Mouse (Mus musculus) stomach, postnatal 0 days (tissue): ENCODE data around the gene Vps41.

Experiments
- CTCF ChIP-seq: IDR thresholded peaks from 2 replicates; pipeline ENCODE4 v1.5.1; 2016; ENCODE audit warnings: antibody characterized with exemption, low read depth, mild to moderate bottlenecking, moderate library complexity
- EP300 ChIP-seq: optimal IDR thresholded peaks from 2 replicates; pipeline ENCODE3; 2016; ENCODE audit warnings: antibody characterized with exemption

DNA sequence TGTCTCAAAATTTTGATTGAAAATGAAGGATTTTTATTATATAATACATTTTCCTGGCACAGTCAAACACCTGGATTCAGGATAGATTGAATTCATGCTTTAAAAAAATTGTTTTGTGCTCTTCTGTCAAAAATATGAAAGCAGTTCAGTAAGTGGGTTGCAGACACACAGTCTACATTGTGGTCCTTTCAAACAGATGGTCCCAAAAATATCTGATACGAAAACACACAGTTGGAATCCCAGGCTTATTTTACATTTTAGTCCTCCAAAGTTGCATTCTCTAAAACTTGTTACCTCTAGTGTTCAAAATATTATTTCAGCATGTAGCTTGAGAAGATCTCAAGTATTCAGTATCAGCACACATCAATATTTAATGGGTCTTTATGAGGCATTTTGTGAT, 5.4 kb upstream of the Vps41 start:
- TF ChIP-seq CTCF (no peak), EP300 (no peak)
